Mouse (Mus musculus): ENCODE data around the gene Fam171a2. TPM values are rescaled to one million over a fixed set of nuclear protein-coding genes. Genes with fewer than 3 reads are reported as not detected.
A peak's percentile ranks its signal among the peaks of the same experiment; 100 is the strongest.
"Not testable (repeated sequence)": the region's sequence is repeated elsewhere in the genome, so short reads cannot be mapped to it uniquely, and the experiment has no call there.

The Fam171a2 gene
- polyA plus RNA-seq, 1 experiment from 2014 or later, result 4.2 TPM

- H3K27ac ChIP-seq, result peak overlapping the region; percentile 83
- H3K27me3 ChIP-seq (ENCODE audit: low read depth, poor library complexity, severe bottlenecking), result no peaks in the 10 kb centered on the region
- DNase-seq (ENCODE audit: low spot score), result no peak
- peaks cover 17% of the 10 kb centered on the region for H3K36me3 ChIP-seq
- whole genome bisulfite sequencing, result 45% methylated on average over 3 of the region's 3 CpGs
- peak overlapping the region; percentile 73 for H3K4me3 ChIP-seq
- peaks cover 37% of the 10 kb centered on the region for H3K4me1 ChIP-seq
- no peaks in the 10 kb centered on the region for H3K9me3 ChIP-seq (replicated peaks)
Observed at GRCm38 (mm10) chr11:102429551-102429950, 17.9 kb downstream of the Fam171a2 start.

- 72% methylated on average over 8 of the region's 8 CpGs for WGBS
- H3K9me3 ChIP-seq (replicated peaks), result no peaks in the 10 kb centered on the region
- peaks cover 37% of the 10 kb centered on the region for H3K4me1 ChIP-seq
- peaks cover 12% of the 10 kb centered on the region for H3K36me3 ChIP-seq
- H3K27ac ChIP-seq, result no peak overlapping the region
- no peak for DNase-seq (ENCODE audit: low spot score)
- no peaks in the 10 kb centered on the region for H3K27me3 ChIP-seq (ENCODE audit: low read depth, poor library complexity, severe bottlenecking)
- peak overlapping the region; percentile 73; the same call in 1 of the 2 replicates for H3K4me3 ChIP-seq
Observed at GRCm38 (mm10) chr11:102428981-102429540, 18.4 kb downstream of the Fam171a2 start.

GRCm38 (mm10) chr11:102425555-102426316 lies 21.7 kb downstream of the Fam171a2 start:
- WGBS, result 87% methylated on average over 8 of the region's 8 CpGs
- Histone ChIP-seq H3K36me3 (no peaks in the 10 kb centered on the region), H3K27me3 (ENCODE audit: low read depth, poor library complexity, severe bottlenecking) (no peaks in the 10 kb centered on the region), H3K27ac (no peak overlapping the region), H3K9me3 (replicated peaks) (no peaks in the 10 kb centered on the region), H3K4me3 (no peak overlapping the region), H3K4me1 (peaks cover 17% of the 10 kb centered on the region)
- no peak for DNase-seq (ENCODE audit: low spot score)

- DNase-seq (ENCODE audit: low spot score), result no peak
- WGBS, result 78% methylated on average over 6 of the region's 6 CpGs
- no peak overlapping the region for H3K4me3 ChIP-seq
Observed at GRCm38 (mm10) chr11:102424666-102425065, 22.8 kb downstream of the Fam171a2 start.

GRCm38 (mm10) chr11:102421559-102421958 lies 25.9 kb downstream of the Fam171a2 start:
- no peak for DNase-seq (ENCODE audit: low spot score)
- WGBS, result 70% methylated on average over 8 of the region's 8 CpGs
- Histone ChIP-seq H3K27me3 (ENCODE audit: low read depth, poor library complexity, severe bottlenecking) (no peaks in the 10 kb centered on the region), H3K36me3 (no peaks in the 10 kb centered on the region), H3K9me3 (replicated peaks) (no peaks in the 10 kb centered on the region), H3K4me3 (no peak overlapping the region), H3K27ac (no peak overlapping the region), H3K4me1 (no peaks in the 10 kb centered on the region)

More at GRCm38 (mm10) chr11:102424666-102425065, 22.8 kb downstream of the Fam171a2 start:
- H3K27me3 ChIP-seq (ENCODE audit: low read depth, poor library complexity, severe bottlenecking), result no peaks in the 10 kb centered on the region
- H3K36me3 ChIP-seq, result no peaks in the 10 kb centered on the region
- no peak overlapping the region for H3K27ac ChIP-seq
- H3K4me1 ChIP-seq, result peaks cover 9% of the 10 kb centered on the region
- no peaks in the 10 kb centered on the region for H3K9me3 ChIP-seq (replicated peaks)

GRCm38 (mm10) chr11:102418887-102419286 lies 28.6 kb downstream of the Fam171a2 start:
- DNase-seq (ENCODE audit: low spot score), result no peak
- H3K36me3 ChIP-seq, result no peaks in the 10 kb centered on the region
- no peak overlapping the region for H3K4me3 ChIP-seq
- no peaks in the 10 kb centered on the region for H3K4me1 ChIP-seq
- no peaks in the 10 kb centered on the region for H3K27me3 ChIP-seq (ENCODE audit: low read depth, poor library complexity, severe bottlenecking)
- no peak overlapping the region for H3K27ac ChIP-seq
- no peaks in the 10 kb centered on the region for H3K9me3 ChIP-seq (replicated peaks)

GRCm38 (mm10) chr11:102417160-102417559 lies 30.3 kb downstream of the Fam171a2 start:
- H3K27ac ChIP-seq, result no peak overlapping the region
- H3K4me3 ChIP-seq, result no peak overlapping the region
- 0 out of 2 replicates have a peak, but pooled peaks cover 3% of the 10 kb centered on the region for H3K27me3 ChIP-seq (ENCODE audit: low read depth, poor library complexity, severe bottlenecking)
- H3K4me1 ChIP-seq, result no peaks in the 10 kb centered on the region
- no peaks in the 10 kb centered on the region for H3K36me3 ChIP-seq
- no peaks in the 10 kb centered on the region for H3K9me3 ChIP-seq (replicated peaks)
- no peak for DNase-seq (ENCODE audit: low spot score)
- 90% methylated on average over 1 of the region's 1 CpGs for WGBS

GRCm38 (mm10) chr11:102415034-102415802 lies 32.3 kb downstream of the Fam171a2 start:
- peaks cover 4% of the 10 kb centered on the region; the same call in 1 of the 2 replicates for H3K4me1 ChIP-seq
- no peaks in the 10 kb centered on the region for H3K9me3 ChIP-seq (replicated peaks)
- DNase-seq (ENCODE audit: low spot score), result no peak
- WGBS, result 75% methylated on average over 10 of the region's 10 CpGs
- H3K27me3 ChIP-seq (ENCODE audit: low read depth, poor library complexity, severe bottlenecking), result 0 out of 2 replicates have a peak, but pooled peaks cover 3% of the 10 kb centered on the region
- H3K4me3 ChIP-seq, result no peak overlapping the region
- H3K27ac ChIP-seq, result no peak overlapping the region
- no peaks in the 10 kb centered on the region for H3K36me3 ChIP-seq

- 86% methylated on average over 8 of the region's 8 CpGs for WGBS
- no peak for DNase-seq (ENCODE audit: low spot score)
Observed at GRCm38 (mm10) chr11:102413059-102413458, 34.4 kb downstream of the Fam171a2 start.

GRCm38 (mm10) chr11:102411704-102412103 lies 35.8 kb downstream of the Fam171a2 start:
- Histone ChIP-seq H3K27me3 (ENCODE audit: low read depth, poor library complexity, severe bottlenecking) (0 out of 2 replicates have a peak, but pooled peaks cover 3% of the 10 kb centered on the region), H3K27ac (no peak overlapping the region), H3K4me1 (peaks cover 28% of the 10 kb centered on the region), H3K9me3 (replicated peaks) (no peaks in the 10 kb centered on the region), H3K4me3 (no peak overlapping the region), H3K36me3 (no peaks in the 10 kb centered on the region; the same call in 1 of the 2 replicates)
- peak; percentile 89 for DNase-seq (ENCODE audit: low spot score)
- WGBS, result 8% methylated on average over 11 of the region's 11 CpGs

More at GRCm38 (mm10) chr11:102413059-102413458, 34.4 kb downstream of the Fam171a2 start:
- Histone ChIP-seq H3K36me3 (no peaks in the 10 kb centered on the region), H3K27me3 (ENCODE audit: low read depth, poor library complexity, severe bottlenecking) (0 out of 2 replicates have a peak, but pooled peaks cover 3% of the 10 kb centered on the region), H3K9me3 (replicated peaks) (no peaks in the 10 kb centered on the region), H3K27ac (no peak overlapping the region), H3K4me3 (no peak overlapping the region), H3K4me1 (peaks cover 16% of the 10 kb centered on the region)

- no peaks in the 10 kb centered on the region for H3K9me3 ChIP-seq (replicated peaks)
- 0 out of 2 replicates have a peak, but pooled peaks cover 3% of the 10 kb centered on the region for H3K27me3 ChIP-seq (ENCODE audit: low read depth, poor library complexity, severe bottlenecking)
- peaks cover 35% of the 10 kb centered on the region for H3K4me1 ChIP-seq
- 88% methylated on average over 3 of the region's 3 CpGs for WGBS
- no peak for DNase-seq (ENCODE audit: low spot score)
- no peak overlapping the region for H3K27ac ChIP-seq
- no peak overlapping the region for H3K4me3 ChIP-seq
- H3K36me3 ChIP-seq, result no peaks in the 10 kb centered on the region; the same call in 1 of the 2 replicates
Observed at GRCm38 (mm10) chr11:102411061-102411460, 36.4 kb downstream of the Fam171a2 start.

- not testable (repeated sequence) for H3K9me3 ChIP-seq (replicated peaks); H3K27me3 ChIP-seq (ENCODE audit: low read depth, poor library complexity, severe bottlenecking); H3K4me3 ChIP-seq; DNase-seq (ENCODE audit: low spot score); H3K36me3 ChIP-seq; H3K27ac ChIP-seq
- 95% methylated on average over 3 of the region's 3 CpGs for WGBS
- peaks cover 42% of the 10 kb centered on the region for H3K4me1 ChIP-seq
Observed at GRCm38 (mm10) chr11:102410345-102410744, 37.1 kb downstream of the Fam171a2 start.

All from limb, embryonic 10.5 days (tissue).